Mouse (Mus musculus) cortical plate, adult 2 months (tissue): Measurements from ENCODE around the gene Mepce.
A peak's percentile ranks its signal among the peaks of the same experiment; 100 is the strongest.

Experiments
- CTCF ChIP-seq: fragments of 200-500 bp; IDR thresholded peaks from 2 replicates; pipeline ENCODE4 v1.5.1; 2011; ENCODE audit warnings: mild to moderate bottlenecking, control low read depth, low read length; ENCODE audit not compliant: insufficient read depth; ENCODE audit errors: extremely low read depth
- POLR2A ChIP-seq: fragments of 200-500 bp; IDR thresholded peaks from 2 replicates; pipeline ENCODE4 v1.6.1; 2011; ENCODE audit warnings: mild to moderate bottlenecking, low read length, control low read depth; ENCODE audit not compliant: insufficient read depth; ENCODE audit errors: extremely low read depth

- TF ChIP-seq POLR2A, result peak; percentile 94
- TF ChIP-seq CTCF, result no peak
Observed at GRCm38 (mm10) chr5:137786109-137786942, 1.1 kb downstream of the Mepce start.
